Mouse (Mus musculus): ENCODE measurements around the gene Sft2d1. TPM values are rescaled to one million over a fixed set of nuclear protein-coding genes. Genes with fewer than 3 reads are reported as not detected.
"Not testable (repeated sequence)": the region's sequence is repeated elsewhere in the genome, so short reads cannot be mapped to it uniquely, and the experiment has no call there.

Gene Sft2d1
- 10 to 100 TPM; 13.3 to 14.8 TPM for total RNA-seq (2021)
- long read RNA-seq, experiment 1, transcript Sft2d1-209 (8 exons, 1,049 nt) = major isoform, 11 of 15 reads
- long read RNA-seq, experiment 1, partial matches to known transcripts = 0 of 15 reads
- long read RNA-seq, experiment 1, other reads (novel, unspliced or antisense) = 2 of 15 reads
- long read RNA-seq, experiment 2, transcript Sft2d1-209 (8 exons, 1,049 nt) = major isoform, 7 of 7 reads
- long read RNA-seq, experiment 2, partial matches to known transcripts = 0 of 7 reads
- long read RNA-seq, experiment 2, other reads (novel, unspliced or antisense) = 0 of 7 reads

DNA sequence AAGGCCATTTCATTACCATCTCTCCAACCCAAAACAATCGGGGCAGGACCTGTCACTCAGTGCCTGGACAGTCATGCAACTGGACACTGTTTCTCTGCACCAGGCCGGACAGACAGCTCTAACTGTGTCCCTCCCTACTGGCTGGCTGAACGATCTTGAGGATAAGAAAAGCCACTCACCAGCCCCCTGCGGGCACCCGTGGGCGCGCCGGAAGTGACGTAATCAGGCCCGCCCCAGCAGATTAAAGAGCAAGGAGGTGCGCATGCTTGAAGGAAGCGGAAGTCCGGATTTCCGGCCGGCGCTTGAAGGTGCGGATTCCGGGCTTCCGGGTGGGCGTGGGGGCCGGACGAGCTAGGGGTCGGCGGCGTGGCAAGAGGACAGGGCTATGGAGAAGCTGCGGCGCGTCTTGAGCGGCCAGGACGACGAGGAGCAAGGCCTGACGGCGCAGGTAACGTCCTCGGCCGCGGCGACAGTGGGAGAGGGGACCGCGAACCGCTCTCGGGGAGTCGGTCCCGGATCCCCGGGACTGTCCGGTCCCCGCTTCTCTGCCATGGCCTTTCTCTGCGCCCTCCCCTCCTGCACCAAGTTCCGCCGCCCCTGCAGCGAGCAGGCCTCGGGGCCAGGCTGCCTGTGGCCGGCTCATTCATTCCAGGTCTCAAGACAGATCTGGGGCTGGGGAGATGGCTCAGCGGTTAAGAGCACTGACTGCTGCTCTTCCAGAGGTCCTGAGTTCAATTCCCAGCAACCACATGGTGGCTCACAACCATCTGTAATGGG lies at the start of gene Sft2d1:
TSS of gene Sft2d1 (plus strand) at position 265 of the 777 bp plus-strand sequence.
- intact Hi-C loops (cut with DNase I; ENCODE audit: low total_unique reads) = loop anchor here (10.0 kb wide), 1 partner anchor 64 kb away; no protein-coding TSS in a partner anchor
- peak; percentile 97 for DNase-seq

DNA sequence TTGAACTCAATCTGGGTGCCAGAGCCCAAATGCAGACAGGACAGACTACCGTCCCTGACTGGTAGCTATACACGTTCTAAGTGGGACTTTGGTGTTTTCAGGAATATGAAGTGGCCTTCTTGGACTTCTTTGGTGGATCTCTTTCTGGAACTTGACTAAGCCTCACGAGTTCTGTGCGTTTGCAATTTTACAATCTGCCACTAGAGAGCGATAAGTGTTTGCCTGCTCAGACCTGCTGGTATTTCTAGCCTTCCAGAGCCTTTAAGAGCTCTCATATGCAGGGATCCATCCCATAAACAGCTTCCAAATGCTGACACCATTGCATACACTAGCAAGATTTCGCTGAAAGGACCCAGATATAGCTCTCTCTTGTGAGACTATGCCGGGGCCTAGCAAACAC lies 46.3 kb upstream of the Sft2d1 start:
- intact Hi-C loops (cut with DNase I; ENCODE audit: low total_unique reads) = loop anchor here (5.0 kb wide), 2 partner anchors 33 to 108 kb away; no protein-coding TSS in a partner anchor
- DNase-seq = not testable (repeated sequence)

DNA sequence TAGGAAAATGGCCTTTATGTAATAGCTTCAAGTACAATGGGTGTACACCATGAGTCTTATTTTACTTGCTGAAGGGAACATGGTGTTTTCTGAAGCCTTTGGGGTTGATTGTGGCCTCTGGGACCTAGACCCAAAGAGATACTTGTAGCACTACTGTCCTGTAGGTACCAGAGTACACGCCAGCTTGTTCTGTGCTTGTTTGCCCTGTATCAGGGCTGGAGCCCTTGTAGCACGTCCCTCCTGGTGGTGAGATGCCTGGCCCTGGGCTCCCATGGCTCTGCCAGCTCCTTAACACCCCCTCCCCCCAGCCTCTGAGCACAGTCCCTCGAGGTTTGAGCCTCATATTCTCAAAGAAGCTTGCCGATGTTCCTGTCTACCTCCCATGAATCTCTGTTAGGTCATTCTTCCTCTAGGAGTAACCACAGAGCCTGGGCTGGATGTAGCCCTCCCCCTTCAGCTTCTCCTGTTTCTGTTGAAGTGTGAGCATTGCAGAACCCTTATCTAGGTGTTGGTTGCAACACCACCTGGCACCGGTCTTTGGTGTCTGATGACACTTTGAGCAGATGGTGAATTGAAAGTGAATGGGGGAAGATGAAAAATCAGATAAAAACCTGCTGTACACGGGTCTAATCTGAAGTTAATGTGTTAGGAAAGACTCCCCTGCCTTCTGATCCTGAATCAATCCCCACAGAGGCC lies 38.7 kb upstream of the Sft2d1 start:
- intact Hi-C loops (cut with DNase I; ENCODE audit: low total_unique reads) = no loop called here
- no peak for DNase-seq

DNA sequence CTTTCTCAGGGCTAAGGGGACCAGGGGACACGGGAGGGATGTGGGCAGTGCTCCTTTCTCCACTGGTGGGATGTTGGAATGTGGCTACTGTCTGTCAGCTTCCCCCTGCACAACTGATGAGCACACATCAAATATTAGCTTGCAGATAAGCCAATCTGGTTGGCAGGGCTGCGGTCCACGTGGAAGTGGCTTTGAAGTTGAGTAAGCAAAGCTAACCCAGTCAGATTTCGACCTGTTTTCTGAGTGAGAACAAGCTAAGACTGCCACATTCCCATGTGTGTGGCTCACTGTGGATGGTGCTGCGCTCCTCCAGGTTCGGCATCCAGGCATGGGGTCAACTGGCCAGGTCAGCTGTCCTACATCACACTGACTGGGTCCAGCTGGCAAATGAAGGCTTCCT lies 38.0 kb upstream of the Sft2d1 start:
- intact Hi-C loops (cut with DNase I; ENCODE audit: low total_unique reads) = no loop called here
- DNase-seq = no peak

DNA sequence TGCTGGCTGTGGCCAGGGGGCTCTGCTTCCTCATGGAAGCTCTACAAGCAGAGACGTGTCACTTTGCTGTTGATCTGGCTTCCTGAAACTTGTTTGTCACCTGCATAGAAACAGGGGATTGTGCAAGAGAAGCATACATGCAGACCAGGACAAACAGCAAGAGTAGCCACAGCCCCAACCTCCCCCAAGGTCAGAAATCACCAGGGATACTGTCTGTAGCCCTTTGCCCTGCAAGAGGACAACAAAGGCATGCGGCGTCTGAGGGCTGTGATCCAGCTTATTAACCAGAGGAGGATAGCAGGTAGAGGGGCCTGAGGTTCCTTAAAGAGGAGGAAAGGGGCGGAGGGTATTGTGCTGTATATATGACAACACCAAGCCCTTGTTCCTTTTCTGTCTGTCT lies 34.8 kb upstream of the Sft2d1 start:
- intact Hi-C loops (cut with DNase I; ENCODE audit: low total_unique reads) = no loop called here
- no peak for DNase-seq

DNA sequence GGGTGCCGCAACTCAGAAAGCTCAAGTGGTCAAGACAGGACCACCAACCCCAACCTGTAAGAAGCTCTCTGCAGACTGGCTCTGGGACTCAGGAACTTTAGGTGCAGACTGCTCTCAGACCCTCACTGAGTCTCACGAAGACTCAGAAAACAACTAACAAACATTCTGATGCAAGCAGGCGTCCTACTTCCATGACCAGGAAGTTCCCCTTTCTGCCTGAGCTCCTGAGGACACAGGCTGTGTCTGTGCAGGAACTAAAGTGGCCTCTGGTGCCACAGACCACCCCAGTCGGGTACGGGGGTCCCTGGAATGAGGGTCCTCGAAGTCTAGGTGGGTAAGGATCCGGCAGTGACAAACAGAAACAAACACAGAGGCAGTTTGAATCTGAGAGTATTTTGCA lies 34.2 kb upstream of the Sft2d1 start:
- DNase-seq = no peak
- intact Hi-C loops (cut with DNase I; ENCODE audit: low total_unique reads) = no loop called here

DNA sequence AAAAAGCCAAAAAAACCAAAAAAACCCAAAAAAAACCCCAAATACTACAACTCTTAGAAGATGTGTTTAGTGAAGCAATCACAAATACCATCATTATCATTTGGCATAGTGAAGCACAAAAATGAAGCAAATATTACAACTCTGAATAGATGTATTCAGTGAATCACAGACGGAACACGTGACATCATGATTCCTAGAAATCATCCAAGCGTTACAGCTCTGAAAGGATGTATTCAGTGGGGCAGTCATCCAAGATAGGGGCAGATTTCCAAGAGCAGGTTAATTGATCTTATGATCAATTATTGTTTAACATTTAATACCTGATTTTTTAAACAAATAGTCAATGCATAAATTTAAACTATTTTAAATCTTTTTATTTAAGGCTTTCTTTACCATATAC lies 33.6 kb upstream of the Sft2d1 start:
- intact Hi-C loops (cut with DNase I; ENCODE audit: low total_unique reads) = no loop called here
- DNase-seq = no peak

DNA sequence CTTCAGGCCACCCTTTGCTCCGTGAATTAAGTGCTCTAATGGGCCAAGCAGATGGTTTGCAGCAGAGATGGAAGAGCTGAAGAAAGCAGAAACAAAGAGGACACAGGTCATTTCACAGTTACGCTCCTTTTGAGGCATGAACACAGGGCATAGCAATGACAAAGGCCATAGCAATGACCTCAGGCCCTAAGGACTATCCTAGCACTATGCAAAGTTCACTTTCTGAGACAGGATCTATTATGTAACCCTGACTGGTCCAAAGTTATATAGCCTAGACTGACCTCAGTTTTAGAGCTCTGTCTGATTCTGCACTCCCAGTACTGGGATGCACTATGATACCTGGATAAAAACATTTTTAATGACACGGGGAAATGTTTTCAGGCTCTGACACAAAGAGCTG lies 32.5 kb upstream of the Sft2d1 start:
- intact Hi-C loops (cut with DNase I; ENCODE audit: low total_unique reads) = no loop called here
- DNase-seq = no peak

DNA sequence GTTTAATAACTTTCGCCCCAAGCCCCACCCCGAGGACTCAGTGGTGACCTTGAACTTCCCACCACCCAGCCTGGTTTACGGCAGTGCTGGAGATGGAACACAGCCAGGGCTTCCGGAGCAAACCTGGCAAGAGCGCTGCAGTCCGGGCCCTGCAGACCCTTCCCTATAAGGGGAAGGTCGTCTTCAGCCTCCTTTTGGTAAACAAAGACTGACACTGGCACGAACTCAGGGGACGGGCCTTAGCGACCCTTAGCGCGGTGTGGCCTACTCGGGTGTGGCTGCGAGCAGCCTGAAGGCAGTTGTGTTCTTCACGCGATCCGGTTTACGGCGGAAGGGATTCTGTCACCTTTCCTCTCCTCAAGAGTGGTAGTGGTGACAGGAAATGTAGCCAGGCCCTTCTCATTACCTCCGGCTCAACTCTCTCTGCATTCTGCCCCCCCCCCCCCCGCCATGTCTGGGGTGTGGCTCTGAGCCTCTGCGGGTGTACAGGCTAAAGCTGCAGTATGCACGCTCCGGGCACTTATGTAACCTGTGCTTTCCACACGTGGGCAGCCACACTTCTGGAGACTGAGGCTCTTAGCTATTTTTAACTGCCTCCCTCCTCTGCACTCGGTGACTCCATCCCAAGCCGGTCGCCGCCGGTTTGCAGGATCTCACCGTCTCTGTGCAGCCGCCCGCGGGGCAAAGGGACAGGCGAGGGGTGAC lies 27.9 kb upstream of the Sft2d1 start, which contains the start of gene Mpc1:
TSS of gene Mpc1 (plus strand) at position 84 of the 705 bp plus-strand sequence.
- intact Hi-C loops (cut with DNase I; ENCODE audit: low total_unique reads) = no loop called here
- DNase-seq = peak; percentile 78

DNA sequence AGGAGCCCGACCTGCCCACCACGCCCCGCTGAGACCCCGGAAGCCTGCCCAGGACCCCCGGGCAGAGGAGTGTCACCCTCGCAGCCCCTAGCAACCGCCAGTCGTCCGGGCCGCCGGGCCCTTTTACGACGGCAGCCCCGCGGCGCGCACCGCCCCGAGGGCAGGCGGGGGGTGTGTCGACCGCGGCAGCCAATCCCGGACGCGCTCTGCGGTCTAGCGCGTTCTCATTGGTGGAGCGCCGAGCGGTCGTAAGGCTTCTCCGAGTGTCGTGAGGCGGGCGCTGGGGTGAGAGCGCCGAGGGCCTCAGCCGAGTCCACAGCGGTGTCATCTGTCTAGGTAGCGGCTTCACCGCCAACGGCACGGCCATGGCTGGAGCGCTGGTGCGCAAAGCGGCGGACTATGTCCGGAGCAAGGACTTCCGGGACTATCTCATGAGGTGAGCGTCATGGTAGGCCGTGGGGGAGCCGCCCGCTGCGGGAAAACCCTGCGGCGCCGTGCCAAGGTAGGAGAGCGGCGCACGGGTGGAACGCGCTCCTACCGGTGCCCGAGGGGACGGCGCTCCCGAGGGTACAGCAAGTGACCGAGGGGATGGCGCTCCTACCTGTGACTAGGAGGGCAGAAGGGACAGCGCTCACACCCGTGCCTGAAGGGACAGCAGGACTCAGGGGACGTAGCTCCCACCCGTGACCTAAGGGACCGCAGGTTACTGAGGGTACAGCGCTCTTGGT lies 27.2 kb upstream of the Sft2d1 start:
- DNase-seq = peak; percentile 98
- intact Hi-C loops (cut with DNase I; ENCODE audit: low total_unique reads) = no loop called here

DNA sequence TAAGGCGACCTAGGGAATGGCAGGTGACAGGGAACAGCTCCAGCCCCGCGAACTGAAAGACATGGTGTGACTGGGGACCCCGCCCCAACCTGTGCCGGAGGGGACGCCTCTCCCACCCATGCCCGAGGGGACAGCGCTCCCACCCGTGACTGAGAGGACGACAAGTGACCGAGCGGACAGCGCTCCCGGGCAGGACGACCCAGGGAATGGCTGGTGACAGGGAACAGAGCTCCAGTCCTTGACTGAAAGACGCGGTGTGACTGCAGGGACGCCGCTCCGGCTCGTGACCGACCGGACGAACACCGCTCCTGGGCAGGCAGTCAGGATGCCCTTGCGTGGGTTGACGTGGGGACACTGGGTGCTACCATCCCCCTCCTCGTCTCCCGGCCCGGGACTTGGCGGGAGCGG lies 26.6 kb upstream of the Sft2d1 start:
- DNase-seq = peak; percentile 49
- intact Hi-C loops (cut with DNase I; ENCODE audit: low total_unique reads) = no loop called here

DNA sequence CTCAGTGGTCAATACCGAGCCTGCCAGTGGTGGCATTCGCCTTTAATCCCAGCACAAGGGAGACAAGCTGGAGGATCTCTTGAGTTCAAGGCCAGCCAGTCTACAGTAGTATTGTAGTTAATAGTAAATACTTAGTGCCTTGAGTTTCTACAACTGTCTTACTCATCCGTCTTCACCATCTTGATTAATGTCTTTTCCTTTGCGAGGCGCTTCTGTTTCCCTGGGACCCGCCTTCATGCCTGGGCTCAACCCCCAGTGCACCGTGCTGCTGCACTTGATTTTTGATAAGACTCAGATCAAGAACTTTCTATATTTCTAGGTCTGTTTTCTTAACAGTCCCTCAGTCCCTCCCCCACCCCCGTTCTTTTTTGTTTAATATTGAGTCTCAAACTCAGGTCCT lies 25.8 kb upstream of the Sft2d1 start:
- intact Hi-C loops (cut with DNase I; ENCODE audit: low total_unique reads) = no loop called here

DNA sequence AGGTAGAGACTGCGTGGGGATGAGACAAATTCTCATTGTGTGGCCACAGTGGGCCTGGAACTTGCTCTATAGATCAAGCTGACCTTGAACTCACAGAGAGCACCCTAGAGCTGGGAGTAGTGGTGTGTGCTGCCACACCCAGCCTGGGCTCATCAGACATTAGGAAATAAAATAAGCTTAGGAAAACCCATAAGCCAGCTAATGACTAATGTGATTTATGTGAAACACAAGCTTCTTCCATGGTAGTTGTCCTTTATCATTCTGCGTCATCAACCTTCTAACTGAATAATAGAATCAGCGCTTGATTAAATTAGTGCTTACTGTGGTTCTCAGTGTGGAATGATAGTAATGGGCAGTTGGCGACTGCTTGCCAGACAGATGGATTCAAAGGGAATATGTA lies 23.9 kb upstream of the Sft2d1 start:
- no peak for DNase-seq
- intact Hi-C loops (cut with DNase I; ENCODE audit: low total_unique reads) = no loop called here

More for the DNA sequence above, 25.8 kb upstream of the Sft2d1 start:
- no peak for DNase-seq

DNA sequence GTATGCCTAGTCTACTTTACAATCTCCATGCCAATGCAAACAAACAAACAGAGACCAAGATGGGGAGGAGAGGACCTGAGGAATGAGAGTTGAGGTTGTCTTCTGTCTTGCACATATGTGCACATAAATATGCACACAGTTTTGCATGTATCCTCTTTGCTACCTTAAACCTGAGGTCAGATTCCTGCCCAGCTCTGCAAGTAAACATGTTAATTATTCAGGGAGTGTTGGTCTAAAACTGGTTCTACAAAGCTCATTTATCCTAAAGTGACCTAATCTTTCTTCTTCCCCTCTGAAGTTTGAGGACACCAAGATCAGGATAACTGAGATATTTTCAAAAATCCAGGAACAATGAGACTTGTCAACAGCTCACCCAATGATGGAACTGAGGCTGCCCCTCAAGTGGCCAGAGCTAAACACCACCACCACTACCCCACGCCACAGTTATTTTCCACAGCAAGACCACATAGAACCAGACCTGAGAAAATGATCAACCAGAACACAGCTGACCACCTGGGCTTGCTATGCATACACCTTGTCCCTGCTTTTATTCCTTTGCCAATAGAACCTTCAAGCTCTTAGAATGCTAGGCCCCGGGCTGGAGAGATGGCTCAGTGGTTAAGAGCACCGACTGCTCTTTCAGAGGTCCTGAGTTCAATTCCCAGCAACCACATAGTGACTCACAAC lies 20.8 kb upstream of the Sft2d1 start:
- DNase-seq = no peak
- intact Hi-C loops (cut with DNase I; ENCODE audit: low total_unique reads) = no loop called here

DNA sequence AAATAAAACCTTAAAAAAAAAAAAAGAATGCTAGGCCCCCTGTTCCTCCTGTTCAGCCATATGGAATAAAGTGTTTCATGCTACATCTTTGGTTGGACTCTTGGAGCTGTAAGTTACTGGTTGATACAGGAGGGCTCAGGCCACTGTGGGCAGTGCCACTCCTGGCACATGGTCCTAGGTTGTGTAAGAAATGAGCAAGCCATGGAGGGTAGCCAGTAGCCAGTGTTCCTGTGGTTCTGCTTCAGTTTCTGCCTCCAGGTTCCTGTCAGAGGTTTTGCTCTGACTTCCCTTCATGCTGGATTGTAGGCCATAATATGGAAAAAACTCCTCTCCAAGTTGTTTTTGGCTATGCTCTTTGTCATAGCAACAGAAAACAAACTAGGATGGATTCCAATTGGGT lies 20.2 kb upstream of the Sft2d1 start:
- DNase-seq = no peak
- intact Hi-C loops (cut with DNase I; ENCODE audit: low total_unique reads) = no loop called here

DNA sequence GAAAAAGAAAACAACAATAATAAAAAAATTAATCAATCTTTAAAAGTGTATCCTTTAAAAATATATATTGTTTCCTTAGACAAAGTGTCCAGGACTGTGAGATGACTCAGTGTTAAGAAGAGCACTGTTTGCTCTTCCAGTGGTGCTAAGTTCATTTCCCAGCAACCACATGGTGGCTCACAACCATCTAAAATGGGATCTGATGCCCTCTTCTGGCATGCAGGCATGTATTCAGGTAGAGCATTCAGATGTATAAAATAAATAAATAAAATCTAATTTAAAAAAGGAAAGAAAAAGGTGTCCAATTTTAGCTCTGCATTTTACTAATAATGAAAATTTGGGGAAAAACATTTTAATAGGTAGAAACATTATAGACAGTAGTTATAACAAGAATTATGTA lies 15.1 kb upstream of the Sft2d1 start:
- intact Hi-C loops (cut with DNase I; ENCODE audit: low total_unique reads) = loop anchor here (5.0 kb wide), 1 partner anchor 34 kb away; no protein-coding TSS in a partner anchor
- no peak for DNase-seq

DNA sequence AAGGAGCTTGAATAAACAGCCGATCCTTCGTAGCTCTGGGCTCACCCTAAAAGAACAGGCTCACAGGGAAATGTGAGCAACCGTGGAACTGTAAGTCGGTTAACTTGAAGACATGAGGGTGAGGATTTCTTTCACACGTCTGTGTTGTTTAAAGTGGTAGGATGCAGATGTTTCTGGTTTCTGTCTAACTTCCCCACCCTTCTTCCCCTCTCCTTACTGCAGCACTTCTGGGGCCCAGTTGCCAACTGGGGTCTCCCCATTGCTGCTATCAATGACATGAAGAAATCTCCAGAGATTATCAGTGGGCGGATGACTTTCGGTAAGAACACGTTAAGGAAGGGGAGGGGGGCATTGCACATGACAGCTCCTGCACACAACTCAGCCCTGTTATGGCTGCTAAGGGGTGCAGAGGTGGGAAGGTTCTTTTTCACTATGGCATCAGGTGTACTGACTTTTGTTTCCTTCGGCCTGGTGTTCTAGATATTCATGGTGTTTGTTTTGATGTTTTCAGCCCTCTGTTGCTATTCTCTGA lies 14.5 kb upstream of the Sft2d1 start:
- intact Hi-C loops (cut with DNase I; ENCODE audit: low total_unique reads) = loop anchor here (5.0 kb wide), 1 partner anchor 34 kb away; no protein-coding TSS in a partner anchor
- DNase-seq = no peak

DNA sequence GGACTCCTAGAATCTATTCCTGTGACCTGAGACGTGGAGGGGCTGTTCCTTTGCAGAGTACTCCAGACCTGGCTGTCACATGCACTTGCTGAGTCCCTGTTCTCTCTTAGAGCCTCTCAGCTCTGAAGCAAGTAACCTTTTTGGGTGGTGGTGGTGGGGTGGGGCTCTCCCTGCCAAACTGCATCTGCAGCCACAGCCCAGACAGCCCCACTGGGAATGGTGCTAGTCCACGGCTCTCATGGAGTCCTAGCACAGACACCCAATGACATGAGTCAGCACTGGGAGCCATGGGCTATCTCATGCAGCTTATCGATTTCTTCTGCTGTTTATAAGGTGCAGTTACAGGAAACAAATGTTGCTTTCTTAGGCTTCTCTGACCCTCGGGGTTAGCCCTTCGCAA lies 13.2 kb upstream of the Sft2d1 start:
- intact Hi-C loops (cut with DNase I; ENCODE audit: low total_unique reads) = loop anchor here (5.0 kb wide), 1 partner anchor 35 kb away; no protein-coding TSS in a partner anchor
- no peak for DNase-seq

All from gastrocnemius, postnatal 14 days (tissue).